Mouse (Mus musculus): ENCODE results near the gene Cacnb1. TPM values are rescaled to one million over a fixed set of nuclear protein-coding genes. Genes with fewer than 3 reads are reported as not detected.

The Cacnb1 gene
- polyA plus RNA-seq, 1 experiment: 5.7 TPM

GRCm38 (mm10) chr11:98016824-98017223 lies 6.0 kb downstream of the Cacnb1 start:
- 83% methylated on average over 4 of the region's 4 CpGs for WGBS
- no peak for TF ChIP-seq CTCF (IDR thresholded peaks at IDR 0.05; ENCODE audit: extremely low read depth, insufficient read length, insufficient replicate concordance, low read depth, low read length)
- TF ChIP-seq POLR2A (IDR thresholded peaks at IDR 0.05; ENCODE audit: low read depth, low read length): no peak

GRCm38 (mm10) chr11:98016177-98016576 lies 6.7 kb downstream of the Cacnb1 start:
- Histone ChIP-seq H3K27ac (ENCODE audit: insufficient read depth, low read depth, low read length) (no peak overlapping the region), H3K27me3 (ENCODE audit: control insufficient read depth, insufficient read depth, low read length) (no peaks in the 10 kb centered on the region), H3K4me1 (ENCODE audit: control insufficient read depth, insufficient read depth, insufficient read length, low read length) (peaks cover 17% of the 10 kb centered on the region), H3K36me3 (ENCODE audit: control insufficient read depth, insufficient read depth, low read length) (no peaks in the 10 kb centered on the region), H3K4me3 (ENCODE audit: low read depth, low read length) (no peak overlapping the region)
- 65% methylated on average over 5 of the region's 5 CpGs for WGBS
- TF ChIP-seq POLR2A (IDR thresholded peaks at IDR 0.05; ENCODE audit: low read depth, low read length) (no peak), CTCF (IDR thresholded peaks at IDR 0.05; ENCODE audit: extremely low read depth, insufficient read length, insufficient replicate concordance, low read depth, low read length) (no peak)

More at GRCm38 (mm10) chr11:98016824-98017223, 6.0 kb downstream of the Cacnb1 start:
- Histone ChIP-seq H3K36me3 (ENCODE audit: control insufficient read depth, insufficient read depth, low read length) (no peaks in the 10 kb centered on the region), H3K27ac (ENCODE audit: insufficient read depth, low read depth, low read length) (no peak overlapping the region), H3K4me1 (ENCODE audit: control insufficient read depth, insufficient read depth, insufficient read length, low read length) (peaks cover 21% of the 10 kb centered on the region), H3K27me3 (ENCODE audit: control insufficient read depth, insufficient read depth, low read length) (no peaks in the 10 kb centered on the region), H3K4me3 (ENCODE audit: low read depth, low read length) (no peak overlapping the region)

- TF ChIP-seq CTCF (IDR thresholded peaks at IDR 0.05; ENCODE audit: extremely low read depth, insufficient read length, insufficient replicate concordance, low read depth, low read length) (no peak), POLR2A (IDR thresholded peaks at IDR 0.05; ENCODE audit: low read depth, low read length) (no peak)
- Histone ChIP-seq H3K4me3 (ENCODE audit: low read depth, low read length) (no peak overlapping the region), H3K36me3 (ENCODE audit: control insufficient read depth, insufficient read depth, low read length) (no peaks in the 10 kb centered on the region), H3K4me1 (ENCODE audit: control insufficient read depth, insufficient read depth, insufficient read length, low read length) (peaks cover 9% of the 10 kb centered on the region; the same call in 1 of the 2 replicates), H3K27me3 (ENCODE audit: control insufficient read depth, insufficient read depth, low read length) (no peaks in the 10 kb centered on the region), H3K27ac (ENCODE audit: insufficient read depth, low read depth, low read length) (no peak overlapping the region)
- WGBS: 45% methylated on average over 10 of the region's 10 CpGs
These were observed 10.0 kb downstream of the Cacnb1 start for GRCm38 (mm10) chr11:98012831-98013230.

- Histone ChIP-seq H3K27me3 (ENCODE audit: control insufficient read depth, insufficient read depth, low read length) (no peaks in the 10 kb centered on the region), H3K27ac (ENCODE audit: insufficient read depth, low read depth, low read length) (no peak overlapping the region), H3K4me3 (ENCODE audit: low read depth, low read length) (no peak overlapping the region), H3K36me3 (ENCODE audit: control insufficient read depth, insufficient read depth, low read length) (no peaks in the 10 kb centered on the region), H3K4me1 (ENCODE audit: control insufficient read depth, insufficient read depth, insufficient read length, low read length) (peaks cover 9% of the 10 kb centered on the region; the same call in 1 of the 2 replicates)
- 52% methylated on average over 9 of the region's 9 CpGs for WGBS
- TF ChIP-seq POLR2A (IDR thresholded peaks at IDR 0.05; ENCODE audit: low read depth, low read length): no peak
- no peak for TF ChIP-seq CTCF (IDR thresholded peaks at IDR 0.05; ENCODE audit: extremely low read depth, insufficient read length, insufficient replicate concordance, low read depth, low read length)
These were observed 11.1 kb downstream of the Cacnb1 start for GRCm38 (mm10) chr11:98011716-98012115.

- 65% methylated on average over 11 of the region's 11 CpGs for WGBS
- Histone ChIP-seq H3K36me3 (ENCODE audit: control insufficient read depth, insufficient read depth, low read length) (no peaks in the 10 kb centered on the region), H3K27ac (ENCODE audit: insufficient read depth, low read depth, low read length) (no peak overlapping the region), H3K27me3 (ENCODE audit: control insufficient read depth, insufficient read depth, low read length) (no peaks in the 10 kb centered on the region), H3K4me1 (ENCODE audit: control insufficient read depth, insufficient read depth, insufficient read length, low read length) (peaks cover 16% of the 10 kb centered on the region), H3K4me3 (ENCODE audit: low read depth, low read length) (no peak overlapping the region)
- TF ChIP-seq POLR2A (IDR thresholded peaks at IDR 0.05; ENCODE audit: low read depth, low read length) (no peak), CTCF (IDR thresholded peaks at IDR 0.05; ENCODE audit: extremely low read depth, insufficient read length, insufficient replicate concordance, low read depth, low read length) (no peak)
These were observed 14.7 kb downstream of the Cacnb1 start for GRCm38 (mm10) chr11:98008087-98008486.

- 80% methylated on average over 10 of the region's 10 CpGs for WGBS
- no peak for TF ChIP-seq CTCF (IDR thresholded peaks at IDR 0.05; ENCODE audit: extremely low read depth, insufficient read length, insufficient replicate concordance, low read depth, low read length)
- TF ChIP-seq POLR2A (IDR thresholded peaks at IDR 0.05; ENCODE audit: low read depth, low read length): no peak
These were observed 17.1 kb downstream of the Cacnb1 start for GRCm38 (mm10) chr11:98005686-98006085.

GRCm38 (mm10) chr11:98005076-98005475 lies 17.8 kb downstream of the Cacnb1 start:
- whole genome bisulfite sequencing: 53% methylated on average over 13 of the region's 13 CpGs
- H3K4me3 ChIP-seq (ENCODE audit: low read depth, low read length): no peak overlapping the region; the same call in 1 of the 2 replicates
- H3K27me3 ChIP-seq (ENCODE audit: control insufficient read depth, insufficient read depth, low read length): no peaks in the 10 kb centered on the region
- H3K36me3 ChIP-seq (ENCODE audit: control insufficient read depth, insufficient read depth, low read length): no peaks in the 10 kb centered on the region
- TF ChIP-seq CTCF (IDR thresholded peaks at IDR 0.05; ENCODE audit: extremely low read depth, insufficient read length, insufficient replicate concordance, low read depth, low read length) (no peak), POLR2A (IDR thresholded peaks at IDR 0.05; ENCODE audit: low read depth, low read length) (no peak)
- peaks cover 20% of the 10 kb centered on the region for H3K4me1 ChIP-seq (ENCODE audit: control insufficient read depth, insufficient read depth, insufficient read length, low read length)
- H3K27ac ChIP-seq (ENCODE audit: insufficient read depth, low read depth, low read length): no peak overlapping the region

More at GRCm38 (mm10) chr11:98005686-98006085, 17.1 kb downstream of the Cacnb1 start:
- H3K27ac ChIP-seq (ENCODE audit: insufficient read depth, low read depth, low read length): no peak overlapping the region
- no peaks in the 10 kb centered on the region for H3K27me3 ChIP-seq (ENCODE audit: control insufficient read depth, insufficient read depth, low read length)
- no peaks in the 10 kb centered on the region for H3K36me3 ChIP-seq (ENCODE audit: control insufficient read depth, insufficient read depth, low read length)
- H3K4me1 ChIP-seq (ENCODE audit: control insufficient read depth, insufficient read depth, insufficient read length, low read length): peaks cover 20% of the 10 kb centered on the region
- no peak overlapping the region for H3K4me3 ChIP-seq (ENCODE audit: low read depth, low read length)

Measured in small intestine, adult 2 months (tissue).